Mouse (Mus musculus): ENCODE results near the gene Daam2. TPM values are rescaled to one million over a fixed set of nuclear protein-coding genes. Genes with fewer than 3 reads are reported as not detected.

The Daam2 gene
- polyA plus RNA-seq, 1 experiment = 13.2 TPM

- H3K27ac ChIP-seq (ENCODE audit: insufficient read depth, low read depth, low read length) = no peak overlapping the region
- 75% methylated on average over 4 of the region's 4 CpGs for WGBS
- no peak for DNase-seq
Observed at GRCm38 (mm10) chr17:49515678-49516077, 48.5 kb downstream of the Daam2 start.

GRCm38 (mm10) chr17:49515141-49515540 is 49.0 kb downstream of the Daam2 start:
- no peaks in the 10 kb centered on the region for H3K27me3 ChIP-seq (replicated peaks; ENCODE audit: control insufficient read depth, insufficient read depth, low read length)
- H3K36me3 ChIP-seq (ENCODE audit: control insufficient read depth, insufficient read depth, low read length) = no peaks in the 10 kb centered on the region
- H3K4me3 ChIP-seq (ENCODE audit: insufficient read depth, low read depth, low read length) = no peak overlapping the region
- WGBS = 92% methylated on average over 3 of the region's 3 CpGs
- TF ChIP-seq POLR2A (IDR thresholded peaks at IDR 0.05; ENCODE audit: low read depth, low read length) = no peak
- no peak for TF ChIP-seq CTCF (conservative IDR thresholded peaks at IDR 0.05; ENCODE audit: insufficient read depth, insufficient read length, low read depth, low read length)
- no peak overlapping the region for H3K27ac ChIP-seq (ENCODE audit: insufficient read depth, low read depth, low read length)
- no peak for DNase-seq
- H3K4me1 ChIP-seq (ENCODE audit: control insufficient read depth, insufficient read depth, low read length) = 0 out of 2 replicates have a peak, but pooled peaks cover 4% of the 10 kb centered on the region

More at GRCm38 (mm10) chr17:49515678-49516077, 48.5 kb downstream of the Daam2 start:
- Histone ChIP-seq H3K36me3 (ENCODE audit: control insufficient read depth, insufficient read depth, low read length) (no peaks in the 10 kb centered on the region), H3K4me1 (ENCODE audit: control insufficient read depth, insufficient read depth, low read length) (0 out of 2 replicates have a peak, but pooled peaks cover 4% of the 10 kb centered on the region), H3K27me3 (replicated peaks; ENCODE audit: control insufficient read depth, insufficient read depth, low read length) (no peaks in the 10 kb centered on the region), H3K4me3 (ENCODE audit: insufficient read depth, low read depth, low read length) (no peak overlapping the region)
- TF ChIP-seq POLR2A (IDR thresholded peaks at IDR 0.05; ENCODE audit: low read depth, low read length) (no peak), CTCF (conservative IDR thresholded peaks at IDR 0.05; ENCODE audit: insufficient read depth, insufficient read length, low read depth, low read length) (no peak)

- Histone ChIP-seq H3K4me1 (ENCODE audit: control insufficient read depth, insufficient read depth, low read length) (0 out of 2 replicates have a peak, but pooled peaks cover 4% of the 10 kb centered on the region), H3K4me3 (ENCODE audit: insufficient read depth, low read depth, low read length) (no peak overlapping the region), H3K36me3 (ENCODE audit: control insufficient read depth, insufficient read depth, low read length) (no peaks in the 10 kb centered on the region), H3K27me3 (replicated peaks; ENCODE audit: control insufficient read depth, insufficient read depth, low read length) (no peaks in the 10 kb centered on the region), H3K27ac (ENCODE audit: insufficient read depth, low read depth, low read length) (no peak overlapping the region)
- peak; percentile 64 for DNase-seq
- TF ChIP-seq POLR2A (IDR thresholded peaks at IDR 0.05; ENCODE audit: low read depth, low read length) (no peak), CTCF (conservative IDR thresholded peaks at IDR 0.05; ENCODE audit: insufficient read depth, insufficient read length, low read depth, low read length) (no peak)
- 13% methylated on average over 5 of the region's 5 CpGs for WGBS
Observed at GRCm38 (mm10) chr17:49512671-49513085, 51.5 kb downstream of the Daam2 start.

DNA sequence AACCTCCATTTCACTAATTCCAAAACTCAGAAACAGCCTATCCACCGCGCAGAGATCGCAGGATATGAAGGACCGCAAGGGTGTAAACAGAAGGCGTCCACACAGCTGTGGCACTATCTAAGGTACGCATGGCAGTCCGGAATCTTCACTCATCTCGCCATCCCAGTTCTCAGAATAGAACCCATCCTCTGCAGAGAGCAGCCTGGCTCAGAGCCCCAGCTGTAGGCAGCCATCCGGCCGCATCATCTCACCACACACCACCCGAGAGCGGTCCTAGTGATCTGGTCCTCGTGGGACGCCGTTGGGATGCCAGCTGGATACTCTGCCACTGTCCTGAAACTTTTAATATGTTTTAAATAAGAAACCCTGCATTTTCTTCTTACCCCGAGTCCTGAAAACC is 54.7 kb downstream of the Daam2 start:
- H3K27ac ChIP-seq (ENCODE audit: insufficient read depth, low read depth, low read length) = no peak overlapping the region
- 92% methylated on average over 16 of the region's 16 CpGs for WGBS
- H3K4me3 ChIP-seq (ENCODE audit: insufficient read depth, low read depth, low read length) = no peak overlapping the region
- H3K27me3 ChIP-seq (replicated peaks; ENCODE audit: control insufficient read depth, insufficient read depth, low read length) = no peaks in the 10 kb centered on the region
- no peak for DNase-seq
- TF ChIP-seq POLR2A (IDR thresholded peaks at IDR 0.05; ENCODE audit: low read depth, low read length) (no peak), CTCF (conservative IDR thresholded peaks at IDR 0.05; ENCODE audit: insufficient read depth, insufficient read length, low read depth, low read length) (no peak)
- H3K36me3 ChIP-seq (ENCODE audit: control insufficient read depth, insufficient read depth, low read length) = no peaks in the 10 kb centered on the region
- 0 out of 2 replicates have a peak, but pooled peaks cover 4% of the 10 kb centered on the region for H3K4me1 ChIP-seq (ENCODE audit: control insufficient read depth, insufficient read depth, low read length)

GRCm38 (mm10) chr17:49503246-49503900 is 60.8 kb downstream of the Daam2 start:
- Histone ChIP-seq H3K27me3 (replicated peaks; ENCODE audit: control insufficient read depth, insufficient read depth, low read length) (no peaks in the 10 kb centered on the region), H3K36me3 (ENCODE audit: control insufficient read depth, insufficient read depth, low read length) (no peaks in the 10 kb centered on the region), H3K27ac (ENCODE audit: insufficient read depth, low read depth, low read length) (no peak overlapping the region), H3K4me1 (ENCODE audit: control insufficient read depth, insufficient read depth, low read length) (no peaks in the 10 kb centered on the region), H3K4me3 (ENCODE audit: insufficient read depth, low read depth, low read length) (no peak overlapping the region)
- TF ChIP-seq POLR2A (IDR thresholded peaks at IDR 0.05; ENCODE audit: low read depth, low read length) = no peak
- no peak for TF ChIP-seq CTCF (conservative IDR thresholded peaks at IDR 0.05; ENCODE audit: insufficient read depth, insufficient read length, low read depth, low read length)
- no peak for DNase-seq
- WGBS = 74% methylated on average over 6 of the region's 6 CpGs

DNA sequence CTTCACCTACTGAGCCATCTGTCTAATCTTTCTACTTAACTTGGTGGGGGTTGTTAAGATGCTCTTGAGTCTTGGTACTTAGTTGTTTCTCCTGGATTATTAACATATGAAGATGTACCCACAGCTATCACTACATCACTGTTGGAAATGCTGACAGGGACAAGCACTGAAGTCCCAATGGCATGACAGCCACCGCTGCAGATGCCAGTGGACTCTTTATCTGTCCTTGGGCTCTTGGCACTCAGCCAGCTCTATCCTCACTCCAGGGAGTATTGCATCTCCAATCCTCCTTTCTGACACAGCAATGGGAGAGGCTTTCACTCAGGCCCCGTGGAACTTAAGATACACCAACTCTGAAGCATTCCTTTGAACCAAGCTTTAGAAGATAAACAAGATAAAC is 63.9 kb downstream of the Daam2 start:
- no peak for TF ChIP-seq POLR2A (IDR thresholded peaks at IDR 0.05; ENCODE audit: low read depth, low read length)
- TF ChIP-seq CTCF (conservative IDR thresholded peaks at IDR 0.05; ENCODE audit: insufficient read depth, insufficient read length, low read depth, low read length) = no peak
- Histone ChIP-seq H3K36me3 (ENCODE audit: control insufficient read depth, insufficient read depth, low read length) (no peaks in the 10 kb centered on the region), H3K4me1 (ENCODE audit: control insufficient read depth, insufficient read depth, low read length) (no peaks in the 10 kb centered on the region), H3K4me3 (ENCODE audit: insufficient read depth, low read depth, low read length) (no peak overlapping the region), H3K27me3 (replicated peaks; ENCODE audit: control insufficient read depth, insufficient read depth, low read length) (no peaks in the 10 kb centered on the region), H3K27ac (ENCODE audit: insufficient read depth, low read depth, low read length) (no peak overlapping the region)
- WGBS = 54% methylated on average over 2 of the region's 2 CpGs
- DNase-seq = no peak

GRCm38 (mm10) chr17:49499635-49500034 is 64.5 kb downstream of the Daam2 start:
- Histone ChIP-seq H3K4me3 (ENCODE audit: insufficient read depth, low read depth, low read length) (no peak overlapping the region), H3K4me1 (ENCODE audit: control insufficient read depth, insufficient read depth, low read length) (no peaks in the 10 kb centered on the region), H3K36me3 (ENCODE audit: control insufficient read depth, insufficient read depth, low read length) (no peaks in the 10 kb centered on the region), H3K27ac (ENCODE audit: insufficient read depth, low read depth, low read length) (no peak overlapping the region), H3K27me3 (replicated peaks; ENCODE audit: control insufficient read depth, insufficient read depth, low read length) (no peaks in the 10 kb centered on the region)
- no peak for TF ChIP-seq CTCF (conservative IDR thresholded peaks at IDR 0.05; ENCODE audit: insufficient read depth, insufficient read length, low read depth, low read length)
- no peak for TF ChIP-seq POLR2A (IDR thresholded peaks at IDR 0.05; ENCODE audit: low read depth, low read length)
- 90% methylated on average over 2 of the region's 2 CpGs for WGBS
- no peak for DNase-seq
